Comparison of ENCODE assay signal across 17 mouse cellular contexts in genomic region chr14:79177754-79178153, GRCm38 (mm10).
DNase-seq lines count a peak whose midpoint lies in the region; ATAC-seq and TF ChIP-seq lines count a peak whose summit lies in the region.
"Had no signal": no experiment of that assay in that cellular context is flagged by ENCODE, and none has a peak within 500 bp of the region (broad histone marks: within the 10 kb centered on the region; RNA-seq: fewer than 3 reads in every experiment).

No protein-coding gene starts in this region.

- TF ChIP-seq CTCF in layer of hippocampus, adult 2 months (conservative IDR thresholded peaks at IDR 0.05), result no peak
- no peak for TF ChIP-seq CTCF in brain, embryonic 14.5 days (IDR thresholded peaks at IDR 0.05; ENCODE audit: borderline replicate concordance, extremely low read depth, insufficient read depth, insufficient read length)

- H3K4me2 ChIP-seq in forebrain, embryonic 14.5 days (ENCODE audit: low read length), result no peak overlapping the region
- H3K4me2 ChIP-seq: hindbrain, embryonic 15.5 days; neural tube, embryonic 13.5 days had no signal

- H3K4me3 ChIP-seq in forebrain, embryonic 14.5 days (ENCODE audit: low read depth, low read length), result no peak overlapping the region
- H3K4me3 ChIP-seq in forebrain, embryonic 10.5 days, result no peak overlapping the region
- no peak overlapping the region for H3K4me3 ChIP-seq in layer of hippocampus, adult 2 months
- H3K4me3 ChIP-seq: hindbrain, embryonic 15.5 days; neural tube, embryonic 13.5 days had no signal

- H3K36me3 ChIP-seq in forebrain, embryonic 14.5 days (ENCODE audit: control insufficient read depth, insufficient read depth, low read length), result no peaks in the 10 kb centered on the region
- H3K36me3 ChIP-seq in forebrain, embryonic 10.5 days (replicated peaks), result peaks cover 16% of the 10 kb centered on the region
- H3K36me3 ChIP-seq: hindbrain, embryonic 15.5 days had no signal

- no peak for ATAC-seq in forebrain, embryonic 14.5 days

- no peak for TF ChIP-seq POLR2A in brain, embryonic 14.5 days (IDR thresholded peaks at IDR 0.05; ENCODE audit: borderline replicate concordance, extremely low read depth, insufficient read depth, insufficient read length, poor library complexity, severe bottlenecking)

- WGBS in forebrain, embryonic 14.5 days, result 79% methylated on average over 7 of the region's 7 CpGs
- WGBS in forebrain, embryonic 10.5 days, result 93% methylated on average over 7 of the region's 7 CpGs

- no peak overlapping the region for H3K9ac ChIP-seq in forebrain, embryonic 14.5 days (ENCODE audit: low read length)
- H3K9ac ChIP-seq: hindbrain, embryonic 15.5 days; neural tube, embryonic 13.5 days had no signal

- H3K9me3 ChIP-seq in forebrain, embryonic 14.5 days (replicated peaks; ENCODE audit: control insufficient read depth, low read length), result no peaks in the 10 kb centered on the region
- H3K9me3 ChIP-seq in forebrain, embryonic 10.5 days, result peaks cover 9% of the 10 kb centered on the region; the same call in 1 of the 2 replicates
- H3K9me3 ChIP-seq: hindbrain, embryonic 15.5 days; neural tube, embryonic 13.5 days had no signal

- no peaks in the 10 kb centered on the region for H3K4me1 ChIP-seq in forebrain, embryonic 14.5 days (ENCODE audit: control insufficient read depth, insufficient read depth, low read length)
- peaks cover 12% of the 10 kb centered on the region for H3K4me1 ChIP-seq in forebrain, embryonic 10.5 days
- H3K4me1 ChIP-seq: hindbrain, embryonic 15.5 days had no signal

- no peak overlapping the region for H3K27ac ChIP-seq in forebrain, embryonic 14.5 days (ENCODE audit: low read depth, low read length)
- H3K27ac ChIP-seq in forebrain, embryonic 10.5 days, result no peak overlapping the region
- H3K27ac ChIP-seq in layer of hippocampus, adult 2 months, result no peak overlapping the region
- H3K27ac ChIP-seq: hindbrain, embryonic 15.5 days; neural tube, embryonic 13.5 days had no signal

- DNase-seq in forebrain, embryonic 14.5 days (ENCODE audit: low spot score), result peak; percentile 36
- no peak for DNase-seq in forebrain, embryonic 10.5 days (ENCODE audit: extremely low spot score, low spot score)
- peak; percentile 4 for DNase-seq in layer of hippocampus, adult 11-12 months (ENCODE audit: low spot score)
- DNase-seq in layer of hippocampus, adult 2 months (ENCODE audit: low spot score in 2 of 2), result no peak
- DNase-seq in brain, embryonic 14.5 days (ENCODE audit: low read depth), result peak; percentile 57
- DNase-seq in right cerebral cortex, adult 2 months (ENCODE audit: low spot score in 2 of 2), result peak; percentile 65 to 66
- no peak for DNase-seq in thymus, postnatal 0 days (ENCODE audit: low spot score)
- no peak for DNase-seq in cerebellum, adult 18-20 months
- DNase-seq: adrenal gland, postnatal 36 days; cerebellum, postnatal 25 days; gastrocnemius, postnatal 10 days; heart, postnatal 10 days; kidney, adult 11 months; lung, adult 2 months; thymus, postnatal 36 days had no signal

- H3K27me3 ChIP-seq in forebrain, embryonic 14.5 days (replicated peaks; ENCODE audit: control insufficient read depth, insufficient read depth, low read length), result no peaks in the 10 kb centered on the region
- H3K27me3 ChIP-seq in forebrain, embryonic 10.5 days (ENCODE audit: poor library complexity, severe bottlenecking), result no peaks in the 10 kb centered on the region
- H3K27me3 ChIP-seq: hindbrain, embryonic 15.5 days; neural tube, embryonic 13.5 days had no signal

Comparison
In these comparisons a context has a peak if more than half of its experiments do, and no peak if none do; other contexts are left out.
1. DNase-seq: peak in forebrain, embryonic 14.5 days (single experiment), layer of hippocampus, adult 11-12 months (single experiment), brain, embryonic 14.5 days (single experiment) and right cerebral cortex, adult 2 months (2 of 2); none in forebrain, embryonic 10.5 days (single experiment), layer of hippocampus, adult 2 months (0 of 2), thymus, postnatal 0 days (single experiment) and cerebellum, adult 18-20 months (0 of 2).